Mouse (Mus musculus): ENCODE data around the gene Phtf1. TPM values are rescaled to one million over a fixed set of nuclear protein-coding genes. Genes with fewer than 3 reads are reported as not detected.

Gene Phtf1
- polyA plus RNA-seq, 1 experiment from 2014 or later: 53.4 TPM

GRCm38 (mm10) chr3:104009924-104010662 is 42.2 kb downstream of the Phtf1 start:
- 90% methylated on average over 5 of the region's 5 CpGs for WGBS
- Histone ChIP-seq H3K4me2 (no peak overlapping the region), H3K27me3 (ENCODE audit: control insufficient read depth, insufficient read depth, low read length) (no peaks in the 10 kb centered on the region), H3K9me3 (ENCODE audit: control insufficient read depth, low read length) (no peaks in the 10 kb centered on the region), H3K4me1 (ENCODE audit: control insufficient read depth, insufficient read depth, low read length) (no peaks in the 10 kb centered on the region), H3K4me3 (ENCODE audit: low read depth, low read length) (no peak overlapping the region), H3K27ac (ENCODE audit: low read depth, low read length) (no peak overlapping the region), H3K36me3 (ENCODE audit: control insufficient read depth, insufficient read depth, low read length) (peaks cover 7% of the 10 kb centered on the region; the same call in 1 of the 2 replicates), H3K9ac (ENCODE audit: low read length) (no peak overlapping the region)
- DNase-seq (ENCODE audit: low spot score, missing footprints): no peak
- no peak for ATAC-seq (ENCODE audit: low FRiP score)

DNA sequence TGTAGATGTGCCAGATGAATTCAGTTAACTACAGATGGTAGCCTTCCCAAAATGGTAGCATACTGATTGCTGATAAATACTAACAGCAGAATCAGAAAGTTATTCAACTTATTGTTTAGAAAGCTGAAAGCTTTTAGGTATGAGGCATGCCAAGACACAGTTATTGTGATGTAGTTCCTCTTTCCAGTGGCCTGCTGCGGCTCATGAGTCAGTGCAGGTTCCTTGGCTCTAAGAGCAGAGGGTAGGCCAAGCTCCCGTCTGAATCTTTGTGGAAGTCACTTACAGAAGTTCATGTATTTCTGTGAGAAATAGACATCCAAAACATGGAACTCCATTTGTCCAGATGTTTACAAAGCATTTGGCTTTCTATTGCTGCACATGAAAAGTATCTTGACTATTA is 44.1 kb downstream of the Phtf1 start:
- peaks cover 9% of the 10 kb centered on the region; the same call in 1 of the 2 replicates for H3K36me3 ChIP-seq (ENCODE audit: control insufficient read depth, insufficient read depth, low read length)
- no peak overlapping the region for H3K4me3 ChIP-seq (ENCODE audit: low read depth, low read length)
- no peaks in the 10 kb centered on the region for H3K4me1 ChIP-seq (ENCODE audit: control insufficient read depth, insufficient read depth, low read length)
- no peaks in the 10 kb centered on the region for H3K9me3 ChIP-seq (ENCODE audit: control insufficient read depth, low read length)
- ATAC-seq (ENCODE audit: low FRiP score): no peak
- H3K4me2 ChIP-seq: no peak overlapping the region
- 94% methylated on average over 2 of the region's 2 CpGs for WGBS
- H3K27ac ChIP-seq (ENCODE audit: low read depth, low read length): no peak overlapping the region
- DNase-seq (ENCODE audit: low spot score, missing footprints): no peak
- no peaks in the 10 kb centered on the region for H3K27me3 ChIP-seq (ENCODE audit: control insufficient read depth, insufficient read depth, low read length)
- no peak overlapping the region for H3K9ac ChIP-seq (ENCODE audit: low read length)

DNA sequence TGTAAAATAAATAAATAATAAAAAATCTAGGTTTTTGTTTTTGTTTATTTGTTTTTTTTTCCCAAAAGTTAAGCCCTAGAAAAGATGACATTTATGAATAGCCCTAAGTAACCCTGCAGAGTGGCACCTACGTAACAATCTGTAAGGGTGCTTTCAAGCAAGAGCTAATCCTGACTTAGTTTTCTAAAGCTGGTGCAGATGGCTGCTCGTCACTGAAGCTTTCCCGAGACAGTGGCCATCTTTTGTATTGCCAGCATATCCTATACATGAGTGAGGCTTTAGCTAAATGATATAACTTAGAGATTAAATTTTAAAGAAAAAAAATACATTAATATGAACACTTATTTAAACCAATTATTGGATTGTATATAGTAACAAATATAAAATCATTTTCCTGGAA is 50.0 kb downstream of the Phtf1 start:
- Histone ChIP-seq H3K27ac (ENCODE audit: low read depth, low read length) (no peak overlapping the region), H3K9ac (ENCODE audit: low read length) (no peak overlapping the region), H3K27me3 (ENCODE audit: control insufficient read depth, insufficient read depth, low read length) (no peaks in the 10 kb centered on the region), H3K4me1 (ENCODE audit: control insufficient read depth, insufficient read depth, low read length) (no peaks in the 10 kb centered on the region), H3K4me2 (no peak overlapping the region), H3K9me3 (ENCODE audit: control insufficient read depth, low read length) (no peaks in the 10 kb centered on the region), H3K36me3 (ENCODE audit: control insufficient read depth, insufficient read depth, low read length) (peaks cover 4% of the 10 kb centered on the region; the same call in 1 of the 2 replicates), H3K4me3 (ENCODE audit: low read depth, low read length) (no peak overlapping the region)
- 50% methylated on average over 3 of the region's 3 CpGs for WGBS
- no peak for ATAC-seq (ENCODE audit: low FRiP score)
- DNase-seq (ENCODE audit: low spot score, missing footprints): no peak

DNA sequence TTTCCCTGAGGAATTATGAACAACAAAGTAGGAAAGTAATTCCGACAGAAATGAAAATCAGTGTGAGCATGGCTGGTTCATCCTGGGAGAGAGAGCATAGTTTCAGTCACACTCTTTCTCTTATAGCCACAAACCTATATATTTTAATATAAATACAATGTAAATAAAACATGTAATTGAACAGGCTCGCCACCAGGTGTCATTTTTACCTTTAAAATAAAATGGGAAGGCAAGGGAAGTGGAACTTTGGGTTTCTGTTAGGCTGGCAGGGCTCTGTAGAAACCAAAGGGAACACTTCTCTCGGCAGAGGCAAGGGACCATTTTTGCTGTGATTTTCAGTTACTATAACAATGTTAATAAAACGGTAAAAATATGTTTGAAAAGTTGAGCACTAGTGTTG is 51.5 kb downstream of the Phtf1 start:
- Histone ChIP-seq H3K4me1 (ENCODE audit: control insufficient read depth, insufficient read depth, low read length) (no peaks in the 10 kb centered on the region), H3K27me3 (ENCODE audit: control insufficient read depth, insufficient read depth, low read length) (no peaks in the 10 kb centered on the region), H3K9me3 (ENCODE audit: control insufficient read depth, low read length) (no peaks in the 10 kb centered on the region), H3K27ac (ENCODE audit: low read depth, low read length) (no peak overlapping the region), H3K9ac (ENCODE audit: low read length) (no peak overlapping the region), H3K36me3 (ENCODE audit: control insufficient read depth, insufficient read depth, low read length) (peaks cover 4% of the 10 kb centered on the region; the same call in 1 of the 2 replicates), H3K4me2 (no peak overlapping the region), H3K4me3 (ENCODE audit: low read depth, low read length) (no peak overlapping the region)
- ATAC-seq (ENCODE audit: low FRiP score) (no peak), DNase-seq (ENCODE audit: low spot score, missing footprints) (no peak)
- 73% methylated on average over 4 of the region's 4 CpGs for WGBS

GRCm38 (mm10) chr3:104020101-104020500 is 52.2 kb downstream of the Phtf1 start:
- Histone ChIP-seq H3K9ac (ENCODE audit: low read length) (no peak overlapping the region), H3K4me1 (ENCODE audit: control insufficient read depth, insufficient read depth, low read length) (no peaks in the 10 kb centered on the region), H3K9me3 (ENCODE audit: control insufficient read depth, low read length) (no peaks in the 10 kb centered on the region), H3K4me3 (ENCODE audit: low read depth, low read length) (no peak overlapping the region), H3K27me3 (ENCODE audit: control insufficient read depth, insufficient read depth, low read length) (no peaks in the 10 kb centered on the region), H3K36me3 (ENCODE audit: control insufficient read depth, insufficient read depth, low read length) (peaks cover 4% of the 10 kb centered on the region; the same call in 1 of the 2 replicates), H3K27ac (ENCODE audit: low read depth, low read length) (no peak overlapping the region), H3K4me2 (no peak overlapping the region)
- DNase-seq (ENCODE audit: low spot score, missing footprints) (peak; percentile 45), ATAC-seq (ENCODE audit: low FRiP score) (no peak)
- WGBS: 91% methylated on average over 12 of the region's 12 CpGs

DNA sequence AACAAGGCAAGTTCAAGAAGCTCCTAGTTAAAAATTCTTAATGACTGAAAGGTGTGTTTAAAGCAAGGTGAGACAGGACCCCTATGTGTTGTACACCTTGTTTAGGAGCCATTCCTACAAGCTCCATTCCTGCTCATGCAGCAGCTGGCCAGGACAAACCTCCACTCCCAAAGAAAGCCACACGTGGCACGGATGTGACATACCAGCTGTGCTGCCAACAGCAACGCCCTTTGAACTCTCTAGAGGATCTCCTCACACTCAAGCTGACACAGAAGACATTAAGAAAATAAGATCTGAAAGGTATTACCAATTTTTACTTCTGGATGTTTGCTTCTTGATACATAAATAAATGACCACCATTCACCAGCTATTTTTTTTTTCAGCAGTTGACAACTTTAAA is 59.0 kb downstream of the Phtf1 start:
- Histone ChIP-seq H3K4me1 (ENCODE audit: control insufficient read depth, insufficient read depth, low read length) (no peaks in the 10 kb centered on the region), H3K9ac (ENCODE audit: low read length) (no peak overlapping the region), H3K9me3 (ENCODE audit: control insufficient read depth, low read length) (no peaks in the 10 kb centered on the region), H3K27me3 (ENCODE audit: control insufficient read depth, insufficient read depth, low read length) (no peaks in the 10 kb centered on the region), H3K36me3 (ENCODE audit: control insufficient read depth, insufficient read depth, low read length) (no peaks in the 10 kb centered on the region), H3K4me3 (ENCODE audit: low read depth, low read length) (no peak overlapping the region), H3K4me2 (no peak overlapping the region), H3K27ac (ENCODE audit: low read depth, low read length) (no peak overlapping the region)
- ATAC-seq (ENCODE audit: low FRiP score) (no peak), DNase-seq (ENCODE audit: low spot score, missing footprints) (no peak)
- WGBS: 48% methylated on average over 3 of the region's 3 CpGs

DNA sequence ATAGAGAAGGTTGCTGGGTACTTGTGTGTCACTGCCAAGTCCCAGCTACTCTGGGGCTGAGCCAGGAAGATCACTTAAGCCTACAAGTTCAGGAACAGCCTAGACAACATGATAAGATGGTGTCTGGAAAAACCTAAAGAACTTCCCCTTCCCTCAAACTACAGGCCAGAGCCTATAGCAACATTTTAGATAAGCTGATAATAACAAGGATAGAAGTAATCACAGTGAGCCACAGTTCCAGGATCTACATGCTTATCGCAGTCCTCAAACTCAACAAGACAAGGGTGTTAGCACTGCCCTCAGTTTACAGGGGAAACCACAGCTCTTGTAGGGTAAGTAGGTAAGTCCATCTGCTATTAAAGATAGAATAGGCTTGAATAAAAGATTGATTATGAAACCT is 64.2 kb downstream of the Phtf1 start:
- H3K4me1 ChIP-seq (ENCODE audit: control insufficient read depth, insufficient read depth, low read length): no peaks in the 10 kb centered on the region
- ATAC-seq (ENCODE audit: low FRiP score): no peak
- 88% methylated on average over 1 of the region's 1 CpGs for WGBS
- H3K4me3 ChIP-seq (ENCODE audit: low read depth, low read length): no peak overlapping the region
- no peaks in the 10 kb centered on the region for H3K36me3 ChIP-seq (ENCODE audit: control insufficient read depth, insufficient read depth, low read length)
- H3K27ac ChIP-seq (ENCODE audit: low read depth, low read length): no peak overlapping the region
- peak; percentile 26 for DNase-seq (ENCODE audit: low spot score, missing footprints)
- no peaks in the 10 kb centered on the region for H3K27me3 ChIP-seq (ENCODE audit: control insufficient read depth, insufficient read depth, low read length)
- H3K4me2 ChIP-seq: no peak overlapping the region
- H3K9ac ChIP-seq (ENCODE audit: low read length): no peak overlapping the region
- H3K9me3 ChIP-seq (ENCODE audit: control insufficient read depth, low read length): no peaks in the 10 kb centered on the region

- WGBS: 96% methylated on average over 1 of the region's 1 CpGs
- no peaks in the 10 kb centered on the region for H3K36me3 ChIP-seq (ENCODE audit: control insufficient read depth, insufficient read depth, low read length)
- DNase-seq (ENCODE audit: low spot score, missing footprints): peak; percentile 66
- no peaks in the 10 kb centered on the region for H3K4me1 ChIP-seq (ENCODE audit: control insufficient read depth, insufficient read depth, low read length)
- no peak overlapping the region for H3K9ac ChIP-seq (ENCODE audit: low read length)
- ATAC-seq (ENCODE audit: low FRiP score): no peak
- H3K9me3 ChIP-seq (ENCODE audit: control insufficient read depth, low read length): no peaks in the 10 kb centered on the region
- H3K4me3 ChIP-seq (ENCODE audit: low read depth, low read length): no peak overlapping the region
- H3K4me2 ChIP-seq: no peak overlapping the region
- no peak overlapping the region for H3K27ac ChIP-seq (ENCODE audit: low read depth, low read length)
- H3K27me3 ChIP-seq (ENCODE audit: control insufficient read depth, insufficient read depth, low read length): no peaks in the 10 kb centered on the region
These were observed 64.8 kb downstream of the Phtf1 start for GRCm38 (mm10) chr3:104032747-104033146.

DNA sequence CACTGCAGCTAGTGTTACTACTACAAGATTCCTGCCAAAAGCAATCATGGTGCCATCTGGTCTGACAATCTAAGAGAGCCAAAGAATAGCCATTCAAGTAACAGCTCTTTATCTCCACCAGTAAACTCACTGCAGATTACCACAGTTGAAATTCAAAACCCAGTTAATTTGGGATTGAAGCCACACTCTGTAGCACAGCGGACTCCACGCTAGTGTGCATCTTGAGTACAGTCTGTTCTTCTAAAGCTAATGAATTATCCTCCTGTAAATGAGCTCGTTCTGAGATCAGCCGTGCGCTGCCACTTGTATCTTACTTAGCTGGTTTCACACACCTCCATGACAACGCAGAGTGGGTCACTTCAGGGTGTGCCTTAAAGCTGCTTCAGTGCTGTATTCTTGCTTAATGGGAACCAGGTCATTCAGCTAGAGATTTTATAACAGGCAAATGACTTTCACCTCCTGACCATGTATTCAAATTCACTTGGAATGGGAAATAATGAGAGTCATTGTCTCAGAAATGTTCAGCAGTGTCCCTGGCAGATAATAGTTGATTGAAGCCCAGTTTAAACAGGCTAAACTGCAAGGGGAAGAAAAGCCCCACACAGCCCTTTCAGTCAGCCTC is 91.2 kb downstream of the Phtf1 start:
- 68% methylated on average over 6 of the region's 6 CpGs for WGBS
- Histone ChIP-seq H3K36me3 (ENCODE audit: control insufficient read depth, insufficient read depth, low read length) (no peaks in the 10 kb centered on the region), H3K4me3 (ENCODE audit: low read depth, low read length) (no peak overlapping the region), H3K27me3 (ENCODE audit: control insufficient read depth, insufficient read depth, low read length) (no peaks in the 10 kb centered on the region), H3K4me1 (ENCODE audit: control insufficient read depth, insufficient read depth, low read length) (no peaks in the 10 kb centered on the region), H3K9me3 (ENCODE audit: control insufficient read depth, low read length) (no peaks in the 10 kb centered on the region), H3K4me2 (no peak overlapping the region), H3K27ac (ENCODE audit: low read depth, low read length) (no peak overlapping the region), H3K9ac (ENCODE audit: low read length) (no peak overlapping the region)
- ATAC-seq (ENCODE audit: low FRiP score) (0 out of 2 replicates have a peak, but pooled peaks have one; percentile 35), DNase-seq (ENCODE audit: low spot score, missing footprints) (peak; percentile 70)
